Mouse (Mus musculus): Measurements from ENCODE around the gene Ilf2. TPM values are rescaled to one million over a fixed set of nuclear protein-coding genes. Genes with fewer than 3 reads are reported as not detected.

The Ilf2 gene
- total RNA-seq, 2 experiments from 2014 or later, result 26.1 to 30.7 TPM

DNA sequence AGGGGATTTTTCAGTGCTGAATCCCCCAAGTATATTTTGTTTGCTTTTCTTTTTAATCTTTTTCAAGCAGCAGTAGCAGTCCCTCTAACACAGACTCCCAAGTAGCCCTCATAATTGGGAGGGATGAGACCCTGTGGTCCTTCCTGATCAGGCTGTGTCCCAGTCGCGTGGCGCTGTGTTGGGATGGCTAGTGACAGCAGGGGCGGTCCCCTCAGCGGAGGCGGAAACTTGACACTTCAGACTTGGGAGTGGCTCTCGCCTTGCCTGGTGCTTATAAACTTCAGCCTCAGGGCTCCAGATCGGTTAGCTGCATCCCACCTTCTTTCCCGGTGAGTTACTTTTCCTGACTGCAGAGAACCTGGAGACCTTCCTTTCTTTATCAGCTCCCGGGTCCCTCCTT is 38.8 kb downstream of the Ilf2 start:
- Histone ChIP-seq H3K27ac (peak overlapping the region; percentile 91), H3K4me3 (peak overlapping the region; percentile 74)
- DNase-seq, result peak; percentile 88
- TF ChIP-seq CTCF (IDR thresholded peaks at IDR 0.05), result no peak
- intact Hi-C loops (cut with DNase I), result loop anchor here (5.0 kb wide), 1 partner anchor 103 kb away; no protein-coding TSS in a partner anchor

DNA sequence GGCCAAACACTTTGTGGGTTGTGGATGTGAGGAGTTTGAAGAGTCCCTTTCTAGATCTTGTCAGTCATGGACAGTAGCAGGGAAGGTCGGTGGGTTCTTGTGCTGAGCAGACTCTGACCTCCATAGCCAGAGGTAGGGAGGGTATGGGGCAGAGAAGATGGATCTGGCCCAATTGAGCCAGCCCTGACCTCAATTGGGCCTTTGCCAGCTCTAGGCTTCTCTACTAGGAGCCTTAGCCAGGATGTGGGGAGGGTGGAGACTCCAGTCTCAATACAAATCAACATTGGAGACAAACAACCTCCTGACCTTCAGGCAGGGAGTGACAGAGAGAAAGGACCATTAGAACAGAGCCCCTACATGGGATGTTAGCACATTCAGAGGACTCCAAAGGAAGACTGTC is 39.3 kb downstream of the Ilf2 start:
- intact Hi-C loops (cut with DNase I), result no loop called here
- TF ChIP-seq CTCF (IDR thresholded peaks at IDR 0.05), result no peak
- DNase-seq, result peak; percentile 72
- peak overlapping the region; percentile 74 for H3K4me3 ChIP-seq
- peak overlapping the region; percentile 91 for H3K27ac ChIP-seq

DNA sequence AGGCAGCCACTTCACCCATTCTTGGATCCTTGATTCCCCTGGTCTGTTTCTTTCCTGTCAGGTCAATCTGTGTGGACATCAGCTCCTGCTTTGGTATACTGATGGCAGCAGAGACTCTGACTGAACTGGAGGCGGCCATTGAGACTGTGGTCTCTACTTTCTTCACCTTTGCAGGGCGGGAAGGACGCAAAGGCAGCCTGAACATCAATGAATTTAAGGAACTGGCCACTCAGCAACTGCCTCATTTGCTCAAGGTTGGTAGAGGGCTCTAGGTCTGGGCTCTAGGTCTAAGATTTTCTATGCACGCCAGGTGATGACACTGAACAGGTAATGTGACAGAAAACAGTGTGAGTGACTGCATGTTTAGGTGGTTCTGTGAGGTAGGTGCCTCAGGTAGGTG is 39.9 kb downstream of the Ilf2 start:
- intact Hi-C loops (cut with DNase I), result no loop called here
- peak overlapping the region; percentile 91 for H3K27ac ChIP-seq
- no peak for TF ChIP-seq CTCF (IDR thresholded peaks at IDR 0.05)
- no peak for DNase-seq
- peak overlapping the region; percentile 74 for H3K4me3 ChIP-seq

DNA sequence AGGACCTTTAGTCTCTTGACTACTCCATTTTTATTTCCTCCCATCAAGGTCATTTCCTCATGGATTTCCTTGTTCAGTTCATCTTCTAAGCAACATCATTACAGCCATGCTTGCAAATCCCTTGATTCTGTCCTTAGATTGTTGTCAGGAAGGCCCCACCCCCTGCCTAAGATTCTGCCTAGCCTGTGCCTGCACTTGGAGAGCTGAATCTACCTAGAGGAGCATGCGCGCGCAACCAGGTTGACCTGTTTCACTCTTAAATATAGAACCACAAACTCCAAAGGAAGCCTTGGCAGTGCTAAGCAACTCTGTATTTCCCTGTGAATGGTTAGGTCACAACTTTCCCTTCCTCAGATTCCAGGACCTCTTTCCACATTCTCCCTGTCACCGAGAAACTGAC is 41.8 kb downstream of the Ilf2 start:
- intact Hi-C loops (cut with DNase I), result no loop called here
- Histone ChIP-seq H3K27ac (no peak overlapping the region; the same call in 1 of the 2 replicates), H3K4me3 (no peak overlapping the region)
- TF ChIP-seq CTCF (IDR thresholded peaks at IDR 0.05), result no peak
- no peak for DNase-seq

DNA sequence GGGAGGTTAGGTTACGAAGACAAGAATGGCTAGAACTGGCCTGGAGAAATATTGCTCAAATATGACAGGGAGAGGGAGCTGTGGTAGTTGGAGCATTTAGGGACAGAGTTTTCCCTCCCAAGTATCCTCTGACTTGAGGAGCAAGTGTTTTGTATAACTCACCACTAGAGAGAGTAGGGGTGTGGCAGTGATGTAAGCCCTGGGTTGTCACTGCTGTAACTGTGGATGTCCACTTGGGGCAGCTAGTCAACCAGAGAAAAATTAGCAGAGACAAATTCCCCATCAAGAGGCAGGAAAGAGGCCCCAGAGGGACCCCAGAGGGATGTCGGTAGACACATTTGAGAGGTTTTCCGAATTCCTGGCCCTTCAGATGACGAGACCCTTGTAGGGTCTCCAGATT is 49.5 kb downstream of the Ilf2 start:
- intact Hi-C loops (cut with DNase I), result loop anchor here (5.0 to 10.0 kb wide), 2 partner anchors 59 to 92 kb away; no protein-coding TSS in a partner anchor
- peak; percentile 84 for TF ChIP-seq CTCF (IDR thresholded peaks at IDR 0.05)
- peak; percentile 60 for DNase-seq

DNA sequence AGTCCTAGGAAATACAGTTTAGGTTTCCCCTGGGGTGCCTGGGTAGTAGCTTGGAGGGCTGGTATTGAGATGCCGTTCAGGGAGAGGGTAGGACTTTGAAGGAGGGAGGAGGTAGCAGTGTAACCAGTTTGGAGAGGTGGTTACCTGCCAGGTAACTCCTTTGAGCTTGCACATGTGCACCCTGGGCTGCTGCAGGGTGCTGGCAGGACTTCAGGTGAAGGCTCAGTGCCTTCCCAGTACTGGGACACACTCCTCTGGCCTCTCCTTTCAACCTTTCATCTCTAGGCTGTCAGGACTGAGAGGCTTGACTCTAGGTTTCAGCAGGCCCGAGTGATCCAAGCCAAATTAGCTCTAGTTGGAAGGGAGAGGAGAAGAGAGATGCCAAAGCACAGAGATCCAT is 50.1 kb downstream of the Ilf2 start:
- H3K27ac ChIP-seq, result peak overlapping the region; percentile 66
- DNase-seq, result no peak
- intact Hi-C loops (cut with DNase I), result loop anchor here (5.0 to 10.0 kb wide), 2 partner anchors 59 to 91 kb away; no protein-coding TSS in a partner anchor
- no peak for TF ChIP-seq CTCF (IDR thresholded peaks at IDR 0.05)
- no peak overlapping the region for H3K4me3 ChIP-seq

More for the DNA sequence above, 49.5 kb downstream of the Ilf2 start:
- peak overlapping the region; percentile 66 for H3K27ac ChIP-seq
- H3K4me3 ChIP-seq, result no peak overlapping the region

DNA sequence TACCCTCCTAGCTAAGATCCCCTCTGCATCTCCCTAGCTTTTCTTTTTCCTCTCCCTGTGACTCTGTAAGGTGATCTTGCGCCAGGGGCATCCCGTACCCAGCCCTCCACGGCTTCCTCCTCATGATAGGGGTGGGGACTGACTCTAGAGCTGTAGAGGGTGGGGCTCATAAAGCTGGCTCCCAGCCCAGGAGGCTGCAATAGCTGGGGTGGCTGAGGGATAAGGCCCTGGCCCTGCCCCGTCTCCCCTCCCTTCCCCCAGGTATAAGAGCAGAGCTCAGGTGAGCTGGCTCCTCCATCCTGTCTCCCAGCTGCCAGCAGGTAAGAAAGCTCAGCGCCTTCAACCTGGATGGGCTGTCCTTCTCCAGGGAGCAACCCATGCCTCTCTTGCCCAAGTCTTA is 50.7 kb downstream of the Ilf2 start, which contains the start of gene S100a14:
Gene S100a14, plus strand, starts transcription at position 277 of the 400 bp plus-strand sequence.
- peak within 1 kb of the TSS; percentile 66 for H3K27ac ChIP-seq
- TF ChIP-seq CTCF (IDR thresholded peaks at IDR 0.05), result no peak
- intact Hi-C loops (cut with DNase I), result loop anchor here (5.0 to 10.0 kb wide), 2 partner anchors 58 to 91 kb away; no protein-coding TSS in a partner anchor
- H3K4me3 ChIP-seq, result no peak within 1 kb of the TSS
- peak; percentile 56 for DNase-seq

DNA sequence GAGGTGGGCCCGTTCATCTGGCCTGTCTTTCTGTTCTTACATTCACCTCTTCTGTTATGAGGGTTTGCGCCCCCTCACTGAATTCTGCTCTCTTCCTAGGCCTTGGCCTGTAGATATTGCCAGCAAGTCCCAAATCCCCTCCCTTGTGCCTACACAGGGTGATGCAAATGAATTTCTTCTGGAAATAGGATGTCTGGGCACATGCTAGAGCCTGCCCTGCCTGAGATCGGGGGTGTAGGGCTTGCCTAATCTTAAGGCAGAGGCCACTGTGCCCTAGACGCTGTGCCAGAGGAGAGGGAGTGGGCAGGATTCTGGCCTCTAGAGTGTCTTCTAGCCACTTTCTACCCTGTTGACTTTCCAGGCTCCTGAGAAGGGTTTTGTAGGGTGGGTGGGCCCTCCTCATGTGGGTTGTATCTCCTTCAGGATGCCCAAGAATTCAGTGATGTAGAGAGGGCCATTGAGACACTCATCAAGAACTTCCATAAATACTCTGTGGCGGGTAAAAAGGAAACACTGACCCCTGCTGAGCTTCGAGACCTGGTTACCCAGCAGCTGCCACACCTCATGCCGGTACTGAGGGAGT is 51.5 kb downstream of the Ilf2 start:
- TF ChIP-seq CTCF (IDR thresholded peaks at IDR 0.05), result no peak
- no peak for DNase-seq
- H3K27ac ChIP-seq, result no peak overlapping the region
- no peak overlapping the region for H3K4me3 ChIP-seq
- intact Hi-C loops (cut with DNase I), result loop anchor here (5.0 to 10.0 kb wide), 2 partner anchors 57 to 90 kb away; no protein-coding TSS in a partner anchor

DNA sequence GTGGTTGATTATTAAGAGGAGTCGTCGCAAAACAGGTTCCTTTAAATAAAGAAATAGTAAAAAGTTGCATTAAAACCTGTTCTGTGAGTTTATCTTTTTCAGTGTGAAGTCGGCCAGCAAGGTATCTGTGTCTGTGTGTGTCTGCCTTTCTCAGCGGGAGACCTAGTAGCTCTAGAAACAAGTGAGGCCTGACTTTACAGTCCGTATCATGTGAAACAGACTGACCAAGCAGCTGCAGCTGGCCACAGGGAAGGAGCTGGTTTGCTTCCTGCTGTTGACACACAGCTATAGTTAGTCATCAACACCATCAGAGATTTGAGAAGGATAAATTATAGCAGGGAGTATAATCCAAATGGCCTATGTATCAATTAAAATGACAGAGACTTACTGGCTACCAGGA is 55.8 kb downstream of the Ilf2 start:
- Histone ChIP-seq H3K27ac (no peak overlapping the region), H3K4me3 (no peak overlapping the region)
- TF ChIP-seq CTCF (IDR thresholded peaks at IDR 0.05), result no peak
- intact Hi-C loops (cut with DNase I), result no loop called here
- no peak for DNase-seq

DNA sequence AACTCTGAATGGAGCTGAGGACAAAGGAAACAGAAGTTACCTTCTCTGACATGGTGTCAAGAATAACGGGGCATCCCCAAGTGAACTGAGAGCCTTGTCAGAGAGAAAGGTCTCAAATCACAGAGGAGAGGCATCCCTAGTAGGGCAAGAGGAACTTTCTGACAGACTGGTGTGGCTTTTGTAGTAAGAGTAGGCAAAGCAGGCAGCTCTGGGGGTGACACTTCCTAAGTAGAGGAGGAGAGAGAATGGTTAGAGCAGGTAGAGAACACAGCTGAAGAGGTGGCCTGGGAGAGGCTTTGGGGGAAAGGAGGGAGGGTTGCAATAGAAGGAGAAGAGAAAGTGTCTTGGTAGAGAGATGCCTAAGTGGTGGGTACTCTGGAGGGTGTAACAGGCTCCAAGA is 59.5 kb downstream of the Ilf2 start:
- H3K4me3 ChIP-seq, result no peak overlapping the region
- DNase-seq, result no peak
- no peak for TF ChIP-seq CTCF (IDR thresholded peaks at IDR 0.05)
- intact Hi-C loops (cut with DNase I), result no loop called here
- H3K27ac ChIP-seq, result no peak overlapping the region

DNA sequence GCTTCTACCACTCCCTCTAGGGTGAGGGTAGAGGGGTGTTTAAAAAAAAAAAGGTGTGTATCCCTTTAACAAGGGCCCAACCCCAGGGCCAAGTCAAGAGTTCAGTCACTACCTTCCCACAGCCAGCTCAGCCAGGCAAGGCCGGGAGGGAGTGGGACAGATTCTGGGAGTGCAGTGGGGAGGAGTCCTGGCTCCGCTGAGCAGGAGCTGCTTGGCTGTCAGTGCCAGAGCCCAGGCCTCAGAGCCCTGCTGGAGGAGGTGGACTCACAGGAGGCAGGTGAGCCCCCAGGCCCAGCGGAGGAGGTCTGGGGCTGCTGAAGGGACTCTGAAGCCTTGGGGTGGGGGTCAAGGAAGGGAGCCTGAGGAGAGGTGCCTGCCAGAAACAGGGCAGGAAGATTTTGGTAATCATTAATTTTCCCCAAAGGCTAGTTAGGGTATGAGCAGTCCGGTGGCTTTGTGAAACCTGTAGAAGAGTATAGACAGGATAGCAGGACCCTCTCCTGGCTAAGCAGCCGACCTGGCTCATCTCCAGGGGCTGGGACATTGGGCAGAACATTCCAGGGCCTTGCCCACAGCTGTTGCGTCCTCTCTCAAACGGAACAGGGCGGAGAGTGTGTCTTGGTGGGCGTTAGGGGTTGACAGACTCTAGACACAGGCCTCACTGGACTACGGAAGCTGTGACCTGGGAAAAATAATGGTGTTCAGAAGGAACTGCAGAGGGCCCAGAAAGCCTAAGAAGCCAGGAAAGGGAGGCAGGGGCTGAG is 61.4 kb downstream of the Ilf2 start, which contains the start of gene S100a16:
Gene S100a16, plus strand, starts transcription at position 114 of the 764 bp plus-strand sequence.
- peak; percentile 93 for DNase-seq
- Histone ChIP-seq H3K4me3 (peak within 1 kb of the TSS; percentile 88), H3K27ac (peak within 1 kb of the TSS; percentile 95)
- intact Hi-C loops (cut with DNase I), result no loop called here
- no peak for TF ChIP-seq CTCF (IDR thresholded peaks at IDR 0.05)

DNA sequence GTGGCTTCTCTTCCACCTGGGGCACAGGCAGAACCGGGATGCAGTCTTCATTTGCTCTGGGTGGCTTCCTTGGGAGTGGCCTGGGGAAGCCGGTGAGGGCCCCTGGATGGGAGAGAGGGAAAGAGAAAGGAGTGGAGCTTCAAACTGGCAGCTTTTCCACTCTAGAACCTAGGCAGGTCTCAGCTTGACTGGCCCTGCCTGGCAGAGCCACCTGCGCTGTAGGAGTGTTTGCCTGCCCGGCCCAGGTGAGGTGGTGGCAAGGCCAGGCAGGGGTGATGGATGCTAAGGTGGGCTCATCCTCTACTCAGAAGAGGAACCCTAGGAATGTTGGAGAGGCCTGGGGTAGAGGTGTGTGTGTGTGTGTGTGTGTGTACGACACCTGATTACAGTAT is 62.0 kb downstream of the Ilf2 start:
- Histone ChIP-seq H3K27ac (peak overlapping the region; percentile 95), H3K4me3 (peak overlapping the region; percentile 88)
- no peak for TF ChIP-seq CTCF (IDR thresholded peaks at IDR 0.05)
- intact Hi-C loops (cut with DNase I), result no loop called here
- DNase-seq, result no peak

Other genes with a start within 250 kb of the Ilf2 start
- gene Jtb, start 244.5 kb upstream of the Ilf2 start, total RNA-seq (2021), result 10 to 100 TPM; 64.8 to 68.8 TPM
- gene Creb3l4, start 232.6 kb upstream of the Ilf2 start, total RNA-seq (2021), result not detected
- gene Slc39a1, start 228.0 kb upstream of the Ilf2 start, total RNA-seq (2021), result 10 to 100 TPM; 41.6 to 50.6 TPM
- gene Crtc2, start 222.0 kb upstream of the Ilf2 start, total RNA-seq (2021), result 10 to 100 TPM; 16.8 to 17.3 TPM
- 10 to 100 TPM; 82.2 to 84.2 TPM for gene Dennd4b, start 210.9 kb upstream of the Ilf2 start, total RNA-seq (2021)
- 10 to 100 TPM; 50.2 to 53.9 TPM for gene Gatad2b, start 182.9 kb upstream of the Ilf2 start, total RNA-seq (2021)
- gene Slc27a3, start 86.2 kb upstream of the Ilf2 start, total RNA-seq (2021), result 1 to 10 TPM in 1 of 2 experiments, under 1 TPM in 1; 0.97 to 1.3 TPM
- 10 to 100 TPM; 14.0 to 17.2 TPM for gene Ints3, start 42.5 kb upstream of the Ilf2 start, total RNA-seq (2021)
- gene Npr1, start 10.3 kb upstream of the Ilf2 start, total RNA-seq (2021), result 1 to 10 TPM; 6.5 to 8.3 TPM
- 10 to 100 TPM; 71.8 to 74.4 TPM for gene Snapin, start 14.9 kb downstream of the Ilf2 start, total RNA-seq (2021)
- gene Chtop, start 33.4 kb downstream of the Ilf2 start, total RNA-seq (2021), result 100 to 1,000 TPM; 104 to 111 TPM
- gene S100a1, start 38.3 kb downstream of the Ilf2 start, total RNA-seq (2021), result 100 to 1,000 TPM; 151 to 202 TPM
- 10 to 100 TPM; 11.9 to 15.5 TPM for gene S100a13, start 38.3 kb downstream of the Ilf2 start, total RNA-seq (2021)
- under 1 TPM in 1 of 2 experiments, not detected in 1; 0.36 TPM for gene S100a14, start 50.7 kb downstream of the Ilf2 start, total RNA-seq (2021)
- gene S100a16, start 61.1 kb downstream of the Ilf2 start, total RNA-seq (2021), result 10 to 100 TPM; 52.3 to 67.7 TPM
- not detected for gene S100a3, start 84.5 kb downstream of the Ilf2 start, total RNA-seq (2021)
- gene S100a2, start 114.1 kb downstream of the Ilf2 start, total RNA-seq (2021), result not detected
- gene Gm42674, start 125.8 kb downstream of the Ilf2 start, total RNA-seq (2021), result not detected
- 10 to 100 TPM in 1 of 2 experiments, 1 to 10 TPM in 1; 9.5 to 17.4 TPM for gene S100a4, start 127.6 kb downstream of the Ilf2 start, total RNA-seq (2021)
- gene S100a5, start 132.4 kb downstream of the Ilf2 start, total RNA-seq (2021), result 1 to 10 TPM in 1 of 2 experiments, not detected in 1; 2.7 TPM
- 100 to 1,000 TPM in 1 of 2 experiments, 10 to 100 TPM in 1; 52.2 to 123 TPM for gene S100a6, start 136.8 kb downstream of the Ilf2 start, total RNA-seq (2021)
- gene S100a7a, start 177.9 kb downstream of the Ilf2 start, total RNA-seq (2021), result under 1 TPM in 1 of 2 experiments, not detected in 1; 0.17 TPM
- not detected for gene S100a8, start 192.9 kb downstream of the Ilf2 start, total RNA-seq (2021)
- under 1 TPM in 1 of 2 experiments, not detected in 1; 0.89 TPM for gene S100a9, start 219.6 kb downstream of the Ilf2 start, total RNA-seq (2021)